Mouse (Mus musculus) E14TG2a.4 (cell line): Measurements from ENCODE around the gene Prdm4.

Source experiments
- CTCF ChIP-seq: conservative IDR thresholded peaks from 2 replicates; pipeline ENCODE4 v1.5.1; 2014; ENCODE audit warnings: low read length
- POU5F1 ChIP-seq: IDR thresholded peaks from 2 replicates; pipeline ENCODE4 v1.6.1; 2014; ENCODE audit warnings: low read length, borderline replicate concordance

DNA sequence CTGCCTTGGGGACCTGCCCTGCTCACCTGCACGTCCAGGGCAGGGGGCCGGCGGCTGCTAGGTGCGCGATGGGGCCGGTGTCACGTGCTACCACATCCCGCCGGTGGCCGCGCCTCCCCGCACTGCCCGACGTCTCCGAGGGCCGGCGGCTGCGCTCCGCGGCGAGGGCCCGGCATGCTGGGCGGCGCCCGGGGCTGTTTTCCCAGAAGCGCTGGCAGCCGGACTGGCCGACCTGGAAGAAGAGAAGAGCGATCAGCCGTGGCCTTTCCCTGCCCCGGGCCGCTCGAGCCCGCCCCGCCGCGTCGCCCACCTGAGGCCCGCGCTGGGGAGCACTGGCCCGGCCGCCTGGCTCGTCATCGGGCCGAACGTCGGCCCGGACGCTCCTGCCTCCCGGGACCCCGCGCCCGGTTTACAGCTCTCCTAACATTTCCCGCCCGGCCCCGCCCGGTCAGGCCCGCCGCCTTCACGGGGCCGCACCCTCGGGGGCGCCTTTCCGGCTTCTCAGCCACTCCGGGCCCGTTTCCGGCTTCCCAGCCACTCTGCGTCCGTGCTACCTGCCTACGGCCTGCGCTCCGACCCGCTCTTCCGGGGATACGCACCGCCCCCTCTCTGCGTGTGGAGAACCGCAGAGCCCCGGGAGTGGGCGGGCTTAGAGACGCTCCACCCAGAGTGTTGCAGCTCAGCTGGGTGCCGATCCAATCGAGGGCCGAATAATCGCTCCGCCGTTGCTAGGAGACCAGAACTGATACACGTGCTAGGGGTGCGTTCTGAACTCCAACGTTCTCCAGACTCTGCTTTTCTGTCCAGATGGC lies at the start of gene Prdm4:
- no peak for TF ChIP-seq CTCF
- no peak for TF ChIP-seq POU5F1
